Mouse (Mus musculus) layer of hippocampus, adult 11-12 months (tissue): ENCODE measurements around the gene 9230112D13Rik.

ENCODE experiments used
- DNase-seq: peaks from one replicate; pipeline ENCODE4 v3.0.0; 2022; ENCODE audit warnings: low spot score

The 9230112D13Rik gene

DNA sequence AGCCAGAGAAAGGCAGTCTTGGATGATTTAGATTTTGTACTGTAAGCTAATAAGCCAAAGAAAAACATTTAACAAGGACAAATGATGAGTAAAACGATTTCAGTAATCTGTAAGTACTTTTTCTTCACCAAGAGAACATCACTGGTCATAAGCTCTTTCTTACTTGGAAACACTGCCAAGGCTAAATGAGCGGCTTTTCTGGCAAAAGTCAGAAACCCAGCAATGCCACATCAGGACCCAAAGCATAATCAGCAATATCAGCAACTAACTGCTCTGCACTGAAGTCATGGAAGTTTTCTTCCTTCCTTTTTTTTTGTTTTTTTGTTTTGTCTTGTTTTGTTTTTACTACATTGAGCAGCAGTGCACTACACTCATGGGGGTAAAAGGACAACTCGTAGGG, 25.3 kb downstream of the 9230112D13Rik start:
- DNase-seq = no peak

DNA sequence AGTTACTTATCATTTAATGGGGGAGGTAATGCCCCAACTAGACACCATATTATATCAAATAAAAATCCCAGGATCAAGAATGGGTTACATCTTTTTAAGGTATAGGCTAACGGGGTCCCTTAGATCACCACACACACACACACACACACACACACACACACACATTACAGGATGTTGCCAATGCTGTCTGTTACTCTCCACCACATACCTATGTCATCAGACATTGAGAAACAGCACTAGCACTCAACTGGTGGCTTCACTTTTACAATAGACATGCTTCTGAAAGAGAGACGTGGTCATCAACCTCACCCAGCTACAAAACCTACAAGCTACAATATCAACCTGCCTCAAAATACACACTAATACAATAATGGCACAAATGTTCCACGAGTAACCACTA, 28.9 kb downstream of the 9230112D13Rik start:
- no peak for DNase-seq

DNA sequence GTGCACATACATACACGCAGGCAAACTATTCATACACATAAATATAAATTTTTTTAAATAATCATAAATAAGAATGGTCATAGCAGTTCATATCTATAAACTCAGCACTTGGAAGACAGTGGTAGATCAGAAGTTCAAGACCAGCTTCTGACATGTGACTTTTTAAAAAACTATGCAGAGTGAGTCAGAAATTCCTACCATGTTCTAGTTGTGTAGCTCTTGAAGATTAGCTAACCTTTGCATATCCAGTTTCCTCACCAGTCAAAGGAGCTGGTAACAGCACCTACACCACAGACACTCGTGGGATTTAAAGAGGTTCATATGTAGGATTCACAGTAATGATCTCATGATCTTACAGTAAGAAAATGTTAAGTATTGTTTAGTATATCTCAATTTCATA, 29.9 kb downstream of the 9230112D13Rik start:
- DNase-seq = no peak

DNA sequence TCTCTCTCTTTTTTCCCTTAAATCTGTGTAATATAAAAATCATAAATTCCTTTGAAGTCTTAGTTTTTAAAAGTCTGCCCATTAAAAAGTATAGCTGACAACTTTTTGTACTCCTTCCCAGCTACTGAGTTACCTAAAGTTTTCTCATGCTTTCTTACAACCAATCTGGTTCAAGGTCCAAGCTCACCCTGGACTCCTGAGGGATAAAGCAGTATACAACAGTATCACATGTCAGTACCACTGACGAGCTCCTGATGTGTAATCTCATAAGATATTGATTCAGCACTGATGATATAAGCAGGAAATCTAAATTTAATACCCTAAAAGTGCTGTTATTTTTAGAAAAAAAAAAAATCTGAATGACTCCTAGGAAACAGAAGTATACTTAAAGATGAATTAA, 31.6 kb downstream of the 9230112D13Rik start:
- DNase-seq = no peak

DNA sequence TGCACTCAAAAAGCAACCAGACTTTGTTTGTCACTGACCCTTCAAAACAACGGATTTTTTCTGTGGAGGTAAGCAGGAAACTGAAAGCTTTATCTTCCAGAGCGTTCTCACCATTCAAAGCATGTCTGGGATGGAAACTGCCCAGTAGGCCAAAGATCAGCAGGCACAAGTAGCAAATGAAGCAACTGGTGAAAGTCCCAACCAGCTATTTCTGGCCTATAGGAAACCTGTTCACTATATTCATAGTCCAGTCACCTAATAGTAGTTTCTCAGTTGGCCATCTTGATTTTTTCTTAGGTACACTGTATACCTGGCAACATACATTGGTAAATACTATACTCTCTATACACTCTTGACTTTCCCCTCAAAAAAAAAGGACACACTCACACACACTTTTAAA, 32.7 kb downstream of the 9230112D13Rik start:
- no peak for DNase-seq

DNA sequence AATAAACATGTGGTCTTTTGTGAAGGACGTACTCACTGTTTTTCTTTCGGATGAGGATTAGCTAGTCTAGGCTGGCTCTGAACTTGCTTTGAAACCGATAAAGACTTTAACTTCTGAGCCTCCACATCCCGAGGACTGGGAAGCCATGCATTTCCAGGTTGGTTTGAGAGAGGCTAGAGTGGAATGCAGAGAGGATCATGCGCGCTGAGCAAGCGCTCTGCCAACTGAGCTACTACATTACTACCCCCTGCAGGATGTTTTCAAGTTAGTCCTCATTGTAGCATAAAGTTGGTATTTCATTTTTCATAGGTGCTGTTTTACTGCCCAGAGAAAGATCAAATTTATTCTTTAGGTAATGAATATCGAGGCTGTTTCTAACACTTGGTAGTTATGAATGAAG, 36.4 kb downstream of the 9230112D13Rik start:
- no peak for DNase-seq

DNA sequence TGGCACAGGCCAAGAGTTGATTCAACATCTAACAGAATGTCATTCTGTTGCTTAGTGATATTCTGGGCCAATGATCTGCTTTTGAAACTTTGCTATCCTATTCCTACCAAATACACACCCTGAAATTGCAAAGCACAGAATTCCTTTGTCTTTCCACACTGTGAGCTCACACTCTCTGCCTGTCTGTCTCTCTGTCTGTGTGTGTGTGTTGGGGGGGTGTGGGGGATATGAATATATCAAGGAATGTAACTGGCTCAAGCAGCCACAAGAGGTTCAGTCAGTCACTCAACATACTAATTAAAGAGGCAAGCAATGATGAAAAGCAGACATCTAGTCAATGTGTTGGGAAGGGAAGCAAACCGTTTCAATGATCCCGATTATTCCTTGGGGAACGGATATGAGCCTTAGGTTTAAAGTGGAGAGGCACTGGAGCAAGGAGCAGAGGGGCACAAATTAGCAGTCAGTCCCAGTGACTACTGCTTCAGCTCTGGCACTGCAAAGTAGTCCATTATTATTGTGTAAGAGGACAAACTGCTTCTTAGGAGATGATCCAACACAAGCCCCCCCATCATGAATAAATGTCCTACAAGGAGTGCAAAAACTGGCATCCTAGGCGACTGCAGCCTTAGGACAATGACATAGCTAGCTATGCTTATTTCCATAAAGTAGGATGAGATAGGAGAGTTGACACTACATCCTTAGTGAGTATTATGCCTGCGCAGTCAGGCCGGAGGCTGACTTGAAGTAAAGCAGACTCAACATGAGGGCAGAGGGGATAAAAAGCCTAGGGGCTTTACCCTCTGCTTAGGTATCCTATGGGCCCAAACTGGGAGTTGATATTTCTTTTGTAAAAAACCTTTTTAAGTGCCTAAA, 38.9 kb downstream of the 9230112D13Rik start:
- no peak for DNase-seq

DNA sequence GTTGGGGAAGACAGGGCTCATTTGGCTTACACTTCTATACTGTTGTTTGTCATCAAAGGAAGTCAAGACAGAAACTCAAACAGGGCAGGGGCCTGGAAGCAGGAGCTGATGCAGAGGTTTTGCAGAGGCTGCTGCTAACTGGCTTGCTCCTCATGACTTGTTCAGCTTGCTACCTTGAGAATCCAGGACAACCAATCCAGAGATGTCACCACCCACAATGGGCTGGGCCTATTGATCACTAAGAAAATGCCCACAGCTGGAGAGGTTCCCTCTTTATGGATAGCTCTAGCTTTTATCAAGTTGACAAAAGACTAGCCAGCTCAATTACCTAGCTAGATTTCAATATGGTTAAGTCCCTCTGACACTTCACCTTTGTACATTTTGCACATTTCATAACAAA, 51.0 kb downstream of the 9230112D13Rik start:
- no peak for DNase-seq

DNA sequence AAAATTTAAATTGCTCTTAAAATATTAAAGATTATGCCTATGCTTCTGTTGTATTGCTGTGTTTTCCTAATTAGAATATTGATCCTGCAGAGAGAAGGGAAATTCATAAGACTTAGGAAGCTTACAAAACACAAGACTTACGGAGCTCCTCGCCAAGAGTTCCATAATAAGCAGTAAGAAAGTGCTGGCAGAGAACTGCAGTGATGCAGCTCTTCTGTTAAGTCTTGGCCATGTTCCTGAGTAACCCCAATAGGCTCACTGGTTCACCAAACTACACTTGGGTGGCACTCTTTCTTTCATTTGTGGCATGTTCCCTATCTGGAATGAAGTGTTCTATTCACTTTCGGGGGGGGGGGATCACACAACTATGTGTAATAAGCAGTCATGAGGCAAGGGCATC, 56.3 kb downstream of the 9230112D13Rik start:
- no peak for DNase-seq
